In the genomic region with DNA sequence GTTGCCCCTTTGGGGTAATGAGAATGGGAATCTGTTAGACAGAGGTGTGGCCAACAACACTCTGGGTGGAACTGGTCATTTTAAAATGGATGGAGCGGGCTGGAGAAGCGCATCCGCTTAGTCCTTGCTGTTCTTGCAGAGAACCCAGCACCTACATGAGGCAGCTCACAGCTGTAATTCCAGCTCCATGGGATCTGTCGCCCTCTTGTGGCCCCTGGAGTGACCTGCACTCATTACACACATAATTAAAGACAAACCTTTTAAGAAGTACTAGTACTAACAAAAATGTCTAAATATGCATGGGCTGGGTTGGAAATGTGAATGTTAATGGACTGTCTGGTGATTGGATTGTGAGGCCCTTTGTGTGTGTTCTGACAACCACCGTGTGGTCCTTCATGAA, we compare ENCODE assay signal across 9 mouse cellular contexts. TPM values are rescaled to one million over a fixed set of nuclear protein-coding genes. Genes with fewer than 3 reads are reported as not detected.
DNase-seq lines count a peak whose midpoint lies in the region; ATAC-seq and TF ChIP-seq lines count a peak whose summit lies in the region.
"Had no signal": no experiment of that assay in that cellular context is flagged by ENCODE, and none has a peak within 500 bp of the region (broad histone marks: within the 10 kb centered on the region; RNA-seq: fewer than 3 reads in every experiment).

No protein-coding gene starts in this region.

- WGBS in forebrain, embryonic 11.5 days = 57% methylated on average over 5 of the region's 5 CpGs
- WGBS in forebrain, embryonic 16.5 days = 56% methylated on average over 5 of the region's 5 CpGs
- 76% methylated on average over 5 of the region's 5 CpGs for WGBS in thymus, adult 2 months

- no peaks in the 10 kb centered on the region for H3K27me3 ChIP-seq in forebrain, embryonic 11.5 days (ENCODE audit: control insufficient read depth, insufficient read depth, low read length)
- no peaks in the 10 kb centered on the region for H3K27me3 ChIP-seq in forebrain, embryonic 16.5 days (replicated peaks; ENCODE audit: control insufficient read depth, insufficient read depth, low read length)
- no peaks in the 10 kb centered on the region for H3K27me3 ChIP-seq in thymus, adult 2 months (ENCODE audit: control insufficient read depth, insufficient read depth, low read length)
- H3K27me3 ChIP-seq: liver, embryonic 15.5 days had no signal

- H3K9ac ChIP-seq in forebrain, embryonic 11.5 days (ENCODE audit: low read length) = no peak overlapping the region
- H3K9ac ChIP-seq in forebrain, embryonic 16.5 days (replicated peaks; ENCODE audit: low read depth, low read length) = no peak overlapping the region
- H3K9ac ChIP-seq: liver, embryonic 15.5 days had no signal

- no peak for ATAC-seq in forebrain, embryonic 11.5 days (replicated peaks; ENCODE audit: low FRiP score)
- no peak for ATAC-seq in forebrain, embryonic 16.5 days
- peak; percentile 74 for ATAC-seq in erythroid progenitor cell, adult 5-6 weeks (replicated peaks; ENCODE audit: low FRiP score, poor library complexity, severe bottlenecking)
- no peak for ATAC-seq in cerebellum, adult (ENCODE audit: insufficient number of reproducible peaks, low FRiP score, low TSS enrichment)
- no peak for ATAC-seq in inflammation-experienced regulatory T-cells, adult 6 months

- peak; percentile 71; the same call in 1 of the 2 replicates for TF ChIP-seq CTCF in thymus, adult 2 months (IDR thresholded peaks at IDR 0.05; ENCODE audit: borderline replicate concordance, control insufficient read depth, extremely low read depth, insufficient read depth, low read length, poor library complexity)

- H3K4me3 ChIP-seq in forebrain, embryonic 11.5 days (ENCODE audit: low read depth, low read length) = no peak overlapping the region
- H3K4me3 ChIP-seq in forebrain, embryonic 16.5 days (replicated peaks; ENCODE audit: low read length) = no peak overlapping the region
- H3K4me3 ChIP-seq in thymus, adult 2 months (ENCODE audit: control insufficient read depth, insufficient read depth, low read length) = no peak overlapping the region
- H3K4me3 ChIP-seq: liver, embryonic 15.5 days had no signal

- H3K27ac ChIP-seq in forebrain, embryonic 11.5 days (ENCODE audit: low read depth, low read length) = no peak overlapping the region
- H3K27ac ChIP-seq in forebrain, embryonic 16.5 days (ENCODE audit: low read length) = no peak overlapping the region
- no peak overlapping the region for H3K27ac ChIP-seq in thymus, adult 2 months (ENCODE audit: control insufficient read depth, insufficient read depth, low read length)
- H3K27ac ChIP-seq: liver, embryonic 15.5 days had no signal

- H3K4me1 ChIP-seq in forebrain, embryonic 11.5 days (replicated peaks; ENCODE audit: control insufficient read depth, insufficient read depth, low read length) = no peaks in the 10 kb centered on the region
- no peaks in the 10 kb centered on the region for H3K4me1 ChIP-seq in forebrain, embryonic 16.5 days (replicated peaks; ENCODE audit: control insufficient read depth, insufficient read depth, low read length)
- H3K4me1 ChIP-seq in thymus, adult 2 months (replicated peaks; ENCODE audit: control insufficient read depth, insufficient read depth, low read length) = no peaks in the 10 kb centered on the region
- H3K4me1 ChIP-seq: liver, embryonic 15.5 days had no signal

- H3K9me3 ChIP-seq in forebrain, embryonic 11.5 days (ENCODE audit: control insufficient read depth, low read length) = no peaks in the 10 kb centered on the region
- H3K9me3 ChIP-seq in forebrain, embryonic 16.5 days (ENCODE audit: control insufficient read depth, low read length) = no peaks in the 10 kb centered on the region
- H3K9me3 ChIP-seq: liver, embryonic 15.5 days had no signal

- H3K4me2 ChIP-seq in forebrain, embryonic 11.5 days (ENCODE audit: low read depth, low read length, severe bottlenecking) = no peak overlapping the region
- H3K4me2 ChIP-seq in forebrain, embryonic 16.5 days (ENCODE audit: low read length) = no peak overlapping the region
- H3K4me2 ChIP-seq: liver, embryonic 15.5 days had no signal

- no peaks in the 10 kb centered on the region for H3K36me3 ChIP-seq in forebrain, embryonic 11.5 days (ENCODE audit: control insufficient read depth, insufficient read depth, low read length)
- H3K36me3 ChIP-seq in forebrain, embryonic 16.5 days (ENCODE audit: control insufficient read depth, insufficient read depth) = no peaks in the 10 kb centered on the region
- peaks cover 9% of the 10 kb centered on the region for H3K36me3 ChIP-seq in thymus, adult 2 months (ENCODE audit: control insufficient read depth, insufficient read depth, low read length)

- DNase-seq in forebrain, embryonic 11.5 days (ENCODE audit: low spot score) = peak; percentile 66
- peak; percentile 67 for DNase-seq in thymus, adult 2 months
- no peak for DNase-seq in thymus, adult 18-20 months
- DNase-seq in natural killer cell, adult 2 months (ENCODE audit: low spot score in 2 of 2) = peak; percentile 39 to 54

- TF ChIP-seq POLR2A in thymus, adult 2 months (IDR thresholded peaks at IDR 0.05; ENCODE audit: control insufficient read depth, extremely low read depth, insufficient read depth, low read length, poor library complexity) = no peak

RNA-seq across cellular contexts. Expression of a gene that starts 11.7 kb away (rescaled TPM):
- 1.8 and 2.1 TPM in 2 replicates for polyA plus RNA-seq in forebrain, embryonic 11.5 days (2014; fragmentation: Nextera tagmentation; extraction: Ambion mirVana)
- 1.3 TPM in 2 replicates for polyA plus RNA-seq in forebrain, embryonic 16.5 days (2015; fragmentation: Nextera tagmentation; extraction: Ambion mirVana)
- polyA plus RNA-seq in thymus, adult 2 months (2012; rRNA removed) = 47.9 and 52.5 TPM in 2 replicates
- total RNA-seq in erythroid progenitor cell, adult 5-6 weeks (2015; ENCODE audit: low replicate concordance) = 83.4 and 100 TPM in 2 replicates
- total RNA-seq in erythroid progenitor cell, adult 5-6 weeks (2017; ENCODE audit: low replicate concordance) = 79.2 and 88.4 TPM in 2 replicates
- polyA plus RNA-seq in inflammation-experienced regulatory T-cells, adult 6 months (2017; shearing (Covaris generic)) = 10 to 100 TPM; 33.9 to 48.2 (median 43.3) TPM

RNA-seq across cellular contexts. Expression of a gene that starts 49.3 kb away (rescaled TPM):
- polyA plus RNA-seq in forebrain, embryonic 11.5 days (2014; fragmentation: Nextera tagmentation; extraction: Ambion mirVana) = 7.2 and 7.9 TPM in 2 replicates
- 3.3 and 3.7 TPM in 2 replicates for polyA plus RNA-seq in forebrain, embryonic 16.5 days (2015; fragmentation: Nextera tagmentation; extraction: Ambion mirVana)
- 19.9 and 21.7 TPM in 2 replicates for polyA plus RNA-seq in thymus, adult 2 months (2012; rRNA removed)
- 0.84 TPM in 1 of 2 replicates, not detected in the other for total RNA-seq in erythroid progenitor cell, adult 5-6 weeks (2015; ENCODE audit: low replicate concordance)
- total RNA-seq in erythroid progenitor cell, adult 5-6 weeks (2017; ENCODE audit: low replicate concordance) = not detected in 2 replicates
- polyA plus RNA-seq in inflammation-experienced regulatory T-cells, adult 6 months (2017; shearing (Covaris generic)) = 10 to 100 TPM; 13.3 to 31.3 (median 23.4) TPM

RNA-seq across cellular contexts. Expression of a gene that starts 49.3 kb away (rescaled TPM):
- polyA plus RNA-seq in forebrain, embryonic 11.5 days (2014; fragmentation: Nextera tagmentation; extraction: Ambion mirVana) = 6.6 and 7.3 TPM in 2 replicates
- 3.7 and 4.0 TPM in 2 replicates for polyA plus RNA-seq in forebrain, embryonic 16.5 days (2015; fragmentation: Nextera tagmentation; extraction: Ambion mirVana)
- 28.6 and 36.5 TPM in 2 replicates for polyA plus RNA-seq in thymus, adult 2 months (2012; rRNA removed)
- 2.5 and 3.8 TPM in 2 replicates for total RNA-seq in erythroid progenitor cell, adult 5-6 weeks (2015; ENCODE audit: low replicate concordance)
- total RNA-seq in erythroid progenitor cell, adult 5-6 weeks (2017; ENCODE audit: low replicate concordance) = 2.3 and 13.5 TPM in 2 replicates
- 10 to 100 TPM in 2 of 3 experiments, 1 to 10 TPM in 1; 7.9 to 16.6 (median 11.9) TPM for polyA plus RNA-seq in inflammation-experienced regulatory T-cells, adult 6 months (2017; shearing (Covaris generic))

Comparison
In these comparisons a context has a peak if more than half of its experiments do, and no peak if none do; other contexts are left out.
1. DNase-seq: peak in forebrain, embryonic 11.5 days (single experiment), thymus, adult 2 months (single experiment) and natural killer cell, adult 2 months (2 of 2); none in thymus, adult 18-20 months (0 of 2).
2. RNA of a gene that starts 11.7 kb away (polyA plus RNA-seq): 47.9 to 52.5 TPM in thymus, adult 2 months and 33.9 to 48.2 TPM in inflammation-experienced regulatory T-cells, adult 6 months; 1.8 to 2.1 TPM in forebrain, embryonic 11.5 days and 1.3 TPM in forebrain, embryonic 16.5 days; every median in the first group is over 10 times any median in the second.